Mouse (Mus musculus): Measurements from ENCODE around the gene A930018P22Rik. TPM values are rescaled to one million over a fixed set of nuclear protein-coding genes. Genes with fewer than 3 reads are reported as not detected.

Gene A930018P22Rik
- polyA plus RNA-seq, 1 experiment from 2014 or later = not detected

GRCm38 (mm10) chr2:104163978-104164487, 41.5 kb downstream of the A930018P22Rik start:
- no peak overlapping the region for H3K27ac ChIP-seq (replicated peaks in 1 of 2; ENCODE audit: control insufficient read depth in 1 of 2, insufficient read depth in 1 of 2, low read depth in 2 of 2, low read length in 2 of 2)
- no peak overlapping the region for H3K4me2 ChIP-seq (ENCODE audit: low read length)
- no peaks in the 10 kb centered on the region for H3K27me3 ChIP-seq (ENCODE audit: control insufficient read depth, insufficient read depth, low read length)
- no peaks in the 10 kb centered on the region for H3K9me3 ChIP-seq (ENCODE audit: control insufficient read depth, low read length)
- no peak overlapping the region for H3K9ac ChIP-seq (ENCODE audit: low read length)
- WGBS = 85% methylated on average over 4 of the region's 4 CpGs
- ATAC-seq (ENCODE audit: insufficient number of reproducible peaks, insufficient read depth, low FRiP score, low read depth) = no peak
- no peak overlapping the region for H3K4me3 ChIP-seq (ENCODE audit: control insufficient read depth in 1 of 2, insufficient read depth in 1 of 2, low read depth in 1 of 2, low read length in 2 of 2)
- no peaks in the 10 kb centered on the region for H3K36me3 ChIP-seq (ENCODE audit: control insufficient read depth, insufficient read depth, low read length)
- H3K4me1 ChIP-seq (ENCODE audit: control insufficient read depth in 2 of 2, insufficient read depth in 2 of 2, low read length in 2 of 2) = no peaks in the 10 kb centered on the region

DNA sequence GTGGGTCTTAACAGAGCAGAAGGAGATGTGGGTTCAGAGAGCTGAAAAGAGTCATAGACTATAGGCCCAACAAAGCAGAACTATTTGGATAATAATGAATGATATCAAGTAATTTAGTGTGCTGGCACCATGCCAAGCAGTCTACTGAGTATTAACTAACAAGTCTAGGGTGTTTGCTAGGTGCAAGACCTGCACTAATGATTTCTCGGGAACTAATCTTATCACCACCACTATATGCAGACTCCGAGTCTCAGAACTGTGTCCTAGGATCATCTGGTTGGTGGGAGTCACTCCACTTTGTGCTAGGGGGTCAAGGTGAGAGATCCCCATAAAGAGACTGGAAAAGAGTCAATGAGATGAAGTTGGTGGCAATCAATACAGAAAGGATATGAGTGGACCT, 43.1 kb downstream of the A930018P22Rik start:
- H3K27ac ChIP-seq (replicated peaks in 1 of 2; ENCODE audit: control insufficient read depth in 1 of 2, insufficient read depth in 1 of 2, low read depth in 2 of 2, low read length in 2 of 2) = no peak overlapping the region
- 70% methylated on average over 2 of the region's 2 CpGs for WGBS
- no peak overlapping the region for H3K4me3 ChIP-seq (ENCODE audit: control insufficient read depth in 1 of 2, insufficient read depth in 1 of 2, low read depth in 1 of 2, low read length in 2 of 2)
- no peak overlapping the region for H3K9ac ChIP-seq (ENCODE audit: low read length)
- no peaks in the 10 kb centered on the region for H3K4me1 ChIP-seq (ENCODE audit: control insufficient read depth in 2 of 2, insufficient read depth in 2 of 2, low read length in 2 of 2)
- no peaks in the 10 kb centered on the region for H3K27me3 ChIP-seq (ENCODE audit: control insufficient read depth, insufficient read depth, low read length)
- no peaks in the 10 kb centered on the region for H3K36me3 ChIP-seq (ENCODE audit: control insufficient read depth, insufficient read depth, low read length)
- H3K4me2 ChIP-seq (ENCODE audit: low read length) = no peak overlapping the region
- ATAC-seq (ENCODE audit: insufficient number of reproducible peaks, insufficient read depth, low FRiP score, low read depth) = no peak
- no peaks in the 10 kb centered on the region for H3K9me3 ChIP-seq (ENCODE audit: control insufficient read depth, low read length)

DNA sequence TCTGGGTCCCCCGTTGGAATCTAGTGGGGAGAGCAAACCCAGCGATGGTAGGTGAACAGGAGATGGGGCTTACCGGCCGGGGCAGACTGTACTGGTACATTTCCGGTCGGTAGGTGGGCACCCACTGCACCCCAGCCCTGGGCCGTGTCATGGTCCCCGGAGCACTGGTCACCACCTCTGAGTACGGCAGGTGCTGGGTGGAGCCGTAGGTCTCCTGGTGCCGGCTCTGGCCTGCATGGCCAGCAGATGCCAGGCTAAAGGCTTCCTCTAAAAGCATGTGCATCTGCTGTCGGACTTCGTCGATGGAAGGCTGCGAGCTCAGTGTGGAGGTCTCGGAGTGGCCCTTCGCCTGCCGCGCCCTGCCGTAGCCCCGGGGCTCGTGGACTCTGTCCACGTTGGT, 45.2 kb downstream of the A930018P22Rik start:
- Histone ChIP-seq H3K9ac (ENCODE audit: low read length) (no peak overlapping the region), H3K27me3 (ENCODE audit: control insufficient read depth, insufficient read depth, low read length) (no peaks in the 10 kb centered on the region), H3K27ac (replicated peaks in 1 of 2; ENCODE audit: control insufficient read depth in 1 of 2, insufficient read depth in 1 of 2, low read depth in 2 of 2, low read length in 2 of 2) (no peak overlapping the region), H3K9me3 (ENCODE audit: control insufficient read depth, low read length) (no peaks in the 10 kb centered on the region), H3K4me2 (ENCODE audit: low read length) (no peak overlapping the region), H3K4me1 (ENCODE audit: control insufficient read depth in 2 of 2, insufficient read depth in 2 of 2, low read length in 2 of 2) (no peaks in the 10 kb centered on the region; a peak in 1 of 4 replicates), H3K36me3 (ENCODE audit: control insufficient read depth, insufficient read depth, low read length) (no peaks in the 10 kb centered on the region), H3K4me3 (ENCODE audit: control insufficient read depth in 1 of 2, insufficient read depth in 1 of 2, low read depth in 1 of 2, low read length in 2 of 2) (no peak overlapping the region)
- WGBS = 91% methylated on average over 23 of the region's 23 CpGs
- ATAC-seq (ENCODE audit: insufficient number of reproducible peaks, insufficient read depth, low FRiP score, low read depth) = no peak

- no peak overlapping the region for H3K4me3 ChIP-seq (ENCODE audit: control insufficient read depth in 1 of 2, insufficient read depth in 1 of 2, low read depth in 1 of 2, low read length in 2 of 2)
- no peaks in the 10 kb centered on the region; a peak in 1 of 4 replicates for H3K4me1 ChIP-seq (ENCODE audit: control insufficient read depth in 2 of 2, insufficient read depth in 2 of 2, low read length in 2 of 2)
- no peak overlapping the region for H3K4me2 ChIP-seq (ENCODE audit: low read length)
- WGBS = 87% methylated on average over 17 of the region's 17 CpGs
- ATAC-seq (ENCODE audit: insufficient number of reproducible peaks, insufficient read depth, low FRiP score, low read depth) = no peak
- no peak overlapping the region for H3K27ac ChIP-seq (replicated peaks in 1 of 2; ENCODE audit: control insufficient read depth in 1 of 2, insufficient read depth in 1 of 2, low read depth in 2 of 2, low read length in 2 of 2)
- H3K9ac ChIP-seq (ENCODE audit: low read length) = no peak overlapping the region
- no peaks in the 10 kb centered on the region for H3K36me3 ChIP-seq (ENCODE audit: control insufficient read depth, insufficient read depth, low read length)
- no peaks in the 10 kb centered on the region for H3K27me3 ChIP-seq (ENCODE audit: control insufficient read depth, insufficient read depth, low read length)
- no peaks in the 10 kb centered on the region for H3K9me3 ChIP-seq (ENCODE audit: control insufficient read depth, low read length)
These were observed 45.8 kb downstream of the A930018P22Rik start for GRCm38 (mm10) chr2:104168186-104168896.

- WGBS = 53% methylated on average over 11 of the region's 11 CpGs
These were observed 50.3 kb downstream of the A930018P22Rik start for GRCm38 (mm10) chr2:104172695-104173348.

DNA sequence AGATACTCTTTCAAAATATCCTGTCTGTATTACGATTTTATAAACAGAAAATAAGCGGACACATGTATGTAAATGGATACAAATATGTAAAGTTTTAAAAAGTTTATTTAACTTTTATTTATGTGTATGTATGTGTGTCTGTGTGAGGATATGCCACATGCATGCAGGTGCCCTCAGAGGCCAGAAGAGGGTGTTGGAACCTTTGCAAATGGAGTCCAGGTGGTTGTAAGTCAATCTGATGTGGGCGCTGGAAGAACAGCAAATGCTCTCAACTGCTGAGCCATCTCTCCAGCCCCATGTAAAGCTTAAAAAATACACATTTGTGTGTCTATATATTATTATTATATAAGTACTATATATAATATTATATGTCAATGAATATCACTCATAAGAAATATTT, 50.9 kb downstream of the A930018P22Rik start:
- no peaks in the 10 kb centered on the region for H3K27me3 ChIP-seq (ENCODE audit: control insufficient read depth, insufficient read depth, low read length)
- H3K4me3 ChIP-seq (ENCODE audit: control insufficient read depth in 1 of 2, insufficient read depth in 1 of 2, low read depth in 1 of 2, low read length in 2 of 2) = no peak overlapping the region
- no peak overlapping the region for H3K4me2 ChIP-seq (ENCODE audit: low read length)
- 93% methylated on average over 3 of the region's 3 CpGs for WGBS
- H3K36me3 ChIP-seq (ENCODE audit: control insufficient read depth, insufficient read depth, low read length) = no peaks in the 10 kb centered on the region
- H3K27ac ChIP-seq (replicated peaks in 1 of 2; ENCODE audit: control insufficient read depth in 1 of 2, insufficient read depth in 1 of 2, low read depth in 2 of 2, low read length in 2 of 2) = no peak overlapping the region
- ATAC-seq (ENCODE audit: insufficient number of reproducible peaks, insufficient read depth, low FRiP score, low read depth) = no peak
- H3K9me3 ChIP-seq (ENCODE audit: control insufficient read depth, low read length) = no peaks in the 10 kb centered on the region
- no peak overlapping the region for H3K9ac ChIP-seq (ENCODE audit: low read length)
- peaks cover 20 to 22% of the 10 kb centered on the region in 2 experiments for H3K4me1 ChIP-seq (ENCODE audit: control insufficient read depth in 2 of 2, insufficient read depth in 2 of 2, low read length in 2 of 2)

More at GRCm38 (mm10) chr2:104172695-104173348, 50.3 kb downstream of the A930018P22Rik start:
- Histone ChIP-seq H3K4me1 (ENCODE audit: control insufficient read depth in 2 of 2, insufficient read depth in 2 of 2, low read length in 2 of 2) (peaks cover 20 to 21% of the 10 kb centered on the region in 2 experiments), H3K27me3 (ENCODE audit: control insufficient read depth, insufficient read depth, low read length) (no peaks in the 10 kb centered on the region), H3K4me3 (ENCODE audit: control insufficient read depth in 1 of 2, insufficient read depth in 1 of 2, low read depth in 1 of 2, low read length in 2 of 2) (no peak overlapping the region), H3K36me3 (ENCODE audit: control insufficient read depth, insufficient read depth, low read length) (no peaks in the 10 kb centered on the region), H3K9me3 (ENCODE audit: control insufficient read depth, low read length) (no peaks in the 10 kb centered on the region), H3K4me2 (ENCODE audit: low read length) (no peak overlapping the region), H3K27ac (replicated peaks in 1 of 2; ENCODE audit: control insufficient read depth in 1 of 2, insufficient read depth in 1 of 2, low read depth in 2 of 2, low read length in 2 of 2) (no peak overlapping the region), H3K9ac (ENCODE audit: low read length) (no peak overlapping the region)
- no peak for ATAC-seq (ENCODE audit: insufficient number of reproducible peaks, insufficient read depth, low FRiP score, low read depth)
